Mouse (Mus musculus) 3134 (cell line): ENCODE data around the gene Gm20909.
"Not testable (repeated sequence)": the region's sequence is repeated elsewhere in the genome, so short reads cannot be mapped to it uniquely, and the experiment has no call there.

Source experiments
- DNase-seq: peaks from one replicate; pipeline ENCODE4 v3.0.0-alpha.2; 2011; ENCODE audit warnings: low spot score; ENCODE audit not compliant: insufficient read length; ENCODE audit errors: extremely low read depth

Gene Gm20909

DNA sequence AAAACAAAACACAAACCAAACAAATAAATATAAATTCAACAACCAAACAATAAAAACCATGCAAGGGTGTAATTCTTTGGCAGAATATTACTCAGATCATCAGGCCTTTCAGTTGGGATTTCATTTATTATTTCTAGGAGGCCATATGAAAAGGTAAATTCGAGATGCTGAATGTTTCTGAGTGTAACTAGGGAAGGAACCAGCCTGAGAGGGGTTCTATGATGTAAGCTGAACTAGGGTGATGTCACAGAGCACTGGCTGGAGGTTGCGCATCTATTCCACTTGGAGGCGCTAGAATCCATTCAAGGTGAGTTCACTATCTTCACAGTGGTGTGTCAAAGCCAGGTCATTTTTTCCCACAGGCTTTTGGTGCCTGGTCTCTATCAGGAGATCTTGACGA is at the start of gene Gm20909:
TSS of gene Gm20909 (plus strand) at position 301 of the 400 bp plus-strand sequence.
- DNase-seq = not testable (repeated sequence)
